Mouse (Mus musculus): Measurements from ENCODE around the gene Ush2a.

The Ush2a gene

GRCm38 (mm10) chr1:188261903-188262682, at the start of gene Ush2a:
TSS of gene Ush2a (plus strand) at chr1:188262023.
- no peak for DNase-seq (ENCODE audit: low spot score in 2 of 2)

- no peak for DNase-seq (ENCODE audit: low spot score in 2 of 2)
Measured at GRCm38 (mm10) chr1:188214885-188215611, 46.8 kb upstream of the Ush2a start.

- DNase-seq (ENCODE audit: low spot score in 2 of 2): no peak
Measured at GRCm38 (mm10) chr1:188221226-188221792, 40.5 kb upstream of the Ush2a start.

- no peak for DNase-seq (ENCODE audit: low spot score in 2 of 2)
Measured at GRCm38 (mm10) chr1:188233036-188233724, 28.6 kb upstream of the Ush2a start.

- DNase-seq (ENCODE audit: low spot score in 2 of 2): no peak
Measured at GRCm38 (mm10) chr1:188238636-188239035, 23.2 kb upstream of the Ush2a start.

GRCm38 (mm10) chr1:188241766-188242165, 20.1 kb upstream of the Ush2a start:
- DNase-seq (ENCODE audit: low spot score in 2 of 2): no peak

GRCm38 (mm10) chr1:188257500-188257899, 4.3 kb upstream of the Ush2a start:
- no peak for DNase-seq (ENCODE audit: low spot score in 2 of 2)

- no peak for DNase-seq (ENCODE audit: low spot score in 2 of 2)
Measured at GRCm38 (mm10) chr1:188260259-188261107, 1.3 kb upstream of the Ush2a start.

- no peak for DNase-seq (ENCODE audit: low spot score in 2 of 2)
Measured at GRCm38 (mm10) chr1:188267127-188267722, 5.4 kb downstream of the Ush2a start.

GRCm38 (mm10) chr1:188269071-188269470, 7.2 kb downstream of the Ush2a start:
- no peak for DNase-seq (ENCODE audit: low spot score in 2 of 2)

- DNase-seq (ENCODE audit: low spot score in 2 of 2): no peak
Measured at GRCm38 (mm10) chr1:188313303-188313702, 51.5 kb downstream of the Ush2a start.

- DNase-seq (ENCODE audit: low spot score in 2 of 2): no peak
Measured at GRCm38 (mm10) chr1:188316574-188316973, 54.8 kb downstream of the Ush2a start.

GRCm38 (mm10) chr1:188320204-188320603, 58.4 kb downstream of the Ush2a start:
- no peak for DNase-seq (ENCODE audit: low spot score in 2 of 2)

- no peak for DNase-seq (ENCODE audit: low spot score in 2 of 2)
Measured at GRCm38 (mm10) chr1:188321534-188321933, 59.7 kb downstream of the Ush2a start.

- DNase-seq (ENCODE audit: low spot score in 2 of 2): no peak
Measured at GRCm38 (mm10) chr1:188330406-188330805, 68.6 kb downstream of the Ush2a start.

- DNase-seq (ENCODE audit: low spot score in 2 of 2): no peak
Measured at GRCm38 (mm10) chr1:188333936-188334335, 72.1 kb downstream of the Ush2a start.

GRCm38 (mm10) chr1:188347762-188348161, 85.9 kb downstream of the Ush2a start:
- DNase-seq (ENCODE audit: low spot score in 2 of 2): no peak

GRCm38 (mm10) chr1:188354726-188355125, 92.9 kb downstream of the Ush2a start:
- no peak for DNase-seq (ENCODE audit: low spot score in 2 of 2)

- DNase-seq (ENCODE audit: low spot score in 2 of 2): peak in 1 of 2 experiments; percentile 42
Measured at GRCm38 (mm10) chr1:188363548-188363947, 101.7 kb downstream of the Ush2a start.

- DNase-seq (ENCODE audit: low spot score in 2 of 2): no peak
Measured at GRCm38 (mm10) chr1:188385180-188385579, 123.4 kb downstream of the Ush2a start.

Data from urinary bladder, postnatal 36 days (tissue).